Mouse (Mus musculus) thymus, adult 2 months (tissue): ENCODE results near the gene Accsl. TPM values are rescaled to one million over a fixed set of nuclear protein-coding genes. Genes with fewer than 3 reads are reported as not detected.

Experiments used
- DNase-seq: peaks from one replicate; pipeline ENCODE4 v3.0.0; 2021
- H3K27ac ChIP-seq: fragments of 200-500 bp; 2 replicates; pipeline ENCODE4 v1.5.1; 2012; ENCODE audit warnings: low read length, control low read depth; ENCODE audit not compliant: control insufficient read depth, insufficient read depth
- H3K27me3 ChIP-seq: fragments of 200-500 bp; 2 replicates; pipeline ENCODE4 v1.6.1; 2012; ENCODE audit warnings: mild to moderate bottlenecking, low read length, moderate library complexity, mixed read lengths; ENCODE audit not compliant: control insufficient read depth, insufficient read depth
- H3K36me3 ChIP-seq: fragments of 200-500 bp; 2 replicates; pipeline ENCODE4 v1.6.1; 2012; ENCODE audit warnings: mild to moderate bottlenecking, low read length, moderate library complexity; ENCODE audit not compliant: control insufficient read depth, insufficient read depth
- H3K4me1 ChIP-seq: fragments of 200-500 bp; replicated peaks from 2 replicates; pipeline ENCODE4 v1.6.1; 2012; ENCODE audit warnings: low read length; ENCODE audit not compliant: control insufficient read depth, insufficient read depth
- H3K4me3 ChIP-seq: fragments of 200-500 bp; 2 replicates; pipeline ENCODE4 v1.5.1; 2012; ENCODE audit warnings: mild to moderate bottlenecking, low read length, control low read depth, moderate library complexity; ENCODE audit not compliant: control insufficient read depth, insufficient read depth
- CTCF ChIP-seq: fragments of 200-500 bp; IDR thresholded peaks from 2 replicates; pipeline ENCODE4 v1.5.1; 2012; ENCODE audit warnings: mild to moderate bottlenecking, control low read depth, low read length, moderate library complexity, borderline replicate concordance; ENCODE audit not compliant: control insufficient read depth, poor library complexity, insufficient read depth; ENCODE audit errors: extremely low read depth
- POLR2A ChIP-seq: fragments of 200-500 bp; IDR thresholded peaks from 2 replicates; pipeline ENCODE4 v1.6.1; 2012; ENCODE audit warnings: mild to moderate bottlenecking, low read length, control low read depth, moderate library complexity; ENCODE audit not compliant: control insufficient read depth, poor library complexity, insufficient read depth; ENCODE audit errors: extremely low read depth
- WGBS: fragments of 180-500 bp; shearing (Covaris S2); methylation state at CpG from one replicate; pipeline ENCODE4 v1.1.7; 2018; 5-methylcytosine and 5-hydroxymethylcytosine counted together
- polyA plus RNA-seq: library from polyadenylated mRNA; depleted of rRNA; stranded (reverse); fragments of >200 nt; gene quantifications from 2 replicates; pipeline ENCODE4 v1.2.3, GENCODE M21; 2012

Accsl gene
- polyA plus RNA-seq, 1 experiment, result 0.46 TPM

DNA sequence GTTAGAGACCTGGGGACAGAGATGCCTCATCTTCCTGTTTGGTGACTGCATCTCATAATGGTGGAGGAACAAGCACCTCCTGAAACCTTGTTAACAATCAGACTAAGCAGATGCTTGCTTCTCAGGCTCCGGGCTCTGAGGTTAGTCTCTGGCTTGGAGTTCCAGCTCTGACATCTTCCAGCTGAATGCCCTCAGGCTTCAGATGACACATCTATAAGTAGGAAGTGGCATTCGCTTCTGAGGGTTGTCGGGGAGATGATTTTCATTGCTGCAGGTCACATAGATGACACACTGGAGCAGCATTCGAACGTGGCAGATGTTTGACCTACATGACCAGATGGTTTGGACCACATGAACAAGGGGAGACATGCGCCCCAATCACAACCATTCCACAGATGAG is 19.4 kb upstream of the Accsl start:
- H3K27ac ChIP-seq, result no peak overlapping the region
- no peaks in the 10 kb centered on the region for H3K36me3 ChIP-seq
- TF ChIP-seq CTCF, result no peak
- TF ChIP-seq POLR2A, result no peak
- no peaks in the 10 kb centered on the region for H3K27me3 ChIP-seq
- 0 out of 2 replicates have a peak, but pooled peaks cover 4% of the 10 kb centered on the region for H3K4me1 ChIP-seq
- H3K4me3 ChIP-seq, result no peak overlapping the region
- no peak for DNase-seq
- 91% methylated on average over 6 of the region's 6 CpGs for WGBS

DNA sequence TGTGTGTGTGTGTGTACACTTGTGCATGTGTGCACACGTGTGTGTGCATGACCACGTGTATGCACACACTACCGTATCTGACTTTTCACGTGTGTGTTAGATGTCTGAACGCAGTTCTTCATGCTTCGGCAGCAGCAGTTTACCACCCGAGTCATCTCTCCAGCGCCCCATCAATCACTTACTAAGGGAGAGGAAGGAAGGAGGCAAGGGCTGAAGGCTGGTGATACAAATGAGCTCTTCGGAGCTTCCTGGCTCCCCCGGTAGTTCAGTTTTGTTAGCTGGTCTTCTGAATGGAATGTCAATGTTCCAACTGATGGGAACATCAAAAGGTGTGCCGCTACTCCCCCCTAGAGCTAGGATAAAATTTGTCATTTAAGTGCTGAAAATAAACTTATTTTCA is 18.3 kb upstream of the Accsl start:
- no peak for DNase-seq
- TF ChIP-seq CTCF (no peak), POLR2A (no peak)
- Histone ChIP-seq H3K27me3 (no peaks in the 10 kb centered on the region), H3K4me1 (0 out of 2 replicates have a peak, but pooled peaks cover 4% of the 10 kb centered on the region), H3K4me3 (no peak overlapping the region), H3K36me3 (no peaks in the 10 kb centered on the region), H3K27ac (no peak overlapping the region)
- WGBS, result 18% methylated on average over 11 of the region's 11 CpGs

DNA sequence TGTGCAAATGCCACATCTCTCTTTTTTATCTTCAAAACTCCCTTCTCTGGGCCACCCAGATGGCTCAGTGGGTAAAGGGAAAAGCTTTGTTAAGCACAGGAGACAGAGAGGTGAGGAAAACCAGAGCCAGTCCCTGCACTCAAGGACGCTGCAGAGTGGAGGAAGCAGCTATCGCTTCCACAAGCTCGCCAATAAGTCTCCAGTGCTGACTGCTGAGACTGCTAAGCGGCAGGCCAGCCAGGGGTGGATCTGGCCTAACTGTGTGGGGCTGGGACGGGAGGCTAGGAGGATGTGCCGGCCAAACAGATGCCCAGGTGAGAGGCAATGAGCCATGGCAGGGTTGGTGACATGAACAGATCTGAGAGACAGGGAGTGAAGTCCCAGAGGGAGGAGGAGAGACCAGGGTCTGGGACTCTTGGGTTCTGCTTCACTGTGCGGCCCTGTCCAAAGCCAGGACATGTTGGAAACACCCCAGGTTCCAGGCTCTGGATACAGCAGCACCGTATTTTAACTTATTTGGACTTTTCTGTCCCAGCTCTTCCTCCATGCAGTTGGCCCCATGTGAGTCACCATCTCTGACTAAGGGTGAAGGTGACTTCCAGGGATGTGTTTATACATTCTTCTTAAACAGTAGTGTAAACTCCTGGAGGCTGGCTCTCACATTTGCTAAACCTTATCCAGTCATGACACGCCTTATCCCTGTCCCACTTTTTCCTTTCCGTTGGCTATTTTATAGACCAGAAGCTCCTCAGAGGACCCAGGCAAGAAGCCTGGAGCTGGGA is 17.2 kb upstream of the Accsl start:
- WGBS, result 86% methylated on average over 10 of the region's 10 CpGs

DNA sequence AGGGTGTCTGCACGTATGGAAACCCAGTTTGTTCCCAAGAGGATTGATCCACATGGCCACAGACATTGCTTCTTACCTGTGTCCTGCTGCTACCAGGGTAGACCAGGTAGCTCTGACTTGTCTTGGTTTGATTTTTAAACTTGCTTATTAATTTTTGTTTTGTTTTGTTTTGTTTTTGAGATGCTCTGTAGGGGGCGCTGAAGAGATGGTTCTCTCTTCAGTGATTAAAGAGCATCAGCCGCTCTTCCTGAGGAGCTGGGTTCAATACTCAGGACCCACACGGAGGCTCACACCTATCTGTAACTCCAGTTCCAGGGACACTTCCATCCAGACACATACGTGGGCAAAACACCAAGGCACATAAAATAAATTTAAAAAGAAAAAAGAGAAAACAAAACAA is 14.1 kb upstream of the Accsl start:
- H3K4me1 ChIP-seq, result no peaks in the 10 kb centered on the region
- TF ChIP-seq CTCF (no peak), POLR2A (no peak)

More for the DNA sequence above, 17.2 kb upstream of the Accsl start:
- DNase-seq, result no peak
- Histone ChIP-seq H3K4me1 (0 out of 2 replicates have a peak, but pooled peaks cover under 1% of the 10 kb centered on the region), H3K27ac (no peak overlapping the region), H3K4me3 (no peak overlapping the region), H3K36me3 (no peaks in the 10 kb centered on the region), H3K27me3 (no peaks in the 10 kb centered on the region)
- TF ChIP-seq POLR2A (no peak), CTCF (no peak)

DNA sequence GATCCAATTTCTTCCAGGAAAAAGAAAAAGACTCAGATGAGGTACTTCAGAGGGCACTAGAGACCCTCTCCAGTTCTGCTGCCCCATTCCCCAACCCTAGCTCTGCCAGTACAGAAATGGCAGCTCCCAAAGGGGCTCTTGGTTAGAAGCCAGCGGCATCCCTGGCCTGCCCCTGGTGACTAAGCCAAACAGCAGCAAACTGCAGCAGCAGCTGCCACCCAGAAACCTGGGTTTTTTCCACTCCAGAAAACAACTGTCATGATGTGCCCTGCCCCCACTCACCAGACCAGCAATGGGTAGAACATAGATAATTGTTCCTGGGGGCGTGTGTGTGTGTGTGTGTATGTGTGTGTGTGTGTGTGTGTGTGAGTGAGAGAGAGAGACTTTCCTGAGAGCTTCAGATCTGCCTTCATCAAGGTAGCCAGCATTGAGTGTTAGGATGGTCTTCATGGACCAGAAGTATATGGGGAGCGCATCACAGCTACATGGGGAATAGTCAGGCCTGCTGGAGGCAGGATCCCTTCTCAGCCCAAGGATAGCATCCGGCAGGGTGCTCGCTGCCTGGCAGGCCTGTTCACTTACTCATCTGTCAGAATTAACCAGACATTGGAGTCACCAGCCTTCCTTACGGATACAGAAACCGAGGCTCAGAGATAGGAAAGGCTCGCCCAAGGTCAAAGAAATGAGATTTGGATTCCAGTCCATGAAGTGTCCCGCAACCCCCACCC is 12.8 kb upstream of the Accsl start:
- TF ChIP-seq CTCF (no peak), POLR2A (no peak)
- no peaks in the 10 kb centered on the region for H3K4me1 ChIP-seq
- no peak for DNase-seq
- H3K4me3 ChIP-seq, result no peak overlapping the region
- H3K27ac ChIP-seq, result no peak overlapping the region
- 91% methylated on average over 9 of the region's 9 CpGs for WGBS
- no peaks in the 10 kb centered on the region for H3K36me3 ChIP-seq
- H3K27me3 ChIP-seq, result no peaks in the 10 kb centered on the region

More for the DNA sequence above, 14.1 kb upstream of the Accsl start:
- no peak overlapping the region for H3K4me3 ChIP-seq
- H3K27ac ChIP-seq, result no peak overlapping the region
- no peak for DNase-seq
- no peaks in the 10 kb centered on the region for H3K36me3 ChIP-seq
- no peaks in the 10 kb centered on the region for H3K27me3 ChIP-seq
- 58% methylated on average over 5 of the region's 5 CpGs for WGBS

DNA sequence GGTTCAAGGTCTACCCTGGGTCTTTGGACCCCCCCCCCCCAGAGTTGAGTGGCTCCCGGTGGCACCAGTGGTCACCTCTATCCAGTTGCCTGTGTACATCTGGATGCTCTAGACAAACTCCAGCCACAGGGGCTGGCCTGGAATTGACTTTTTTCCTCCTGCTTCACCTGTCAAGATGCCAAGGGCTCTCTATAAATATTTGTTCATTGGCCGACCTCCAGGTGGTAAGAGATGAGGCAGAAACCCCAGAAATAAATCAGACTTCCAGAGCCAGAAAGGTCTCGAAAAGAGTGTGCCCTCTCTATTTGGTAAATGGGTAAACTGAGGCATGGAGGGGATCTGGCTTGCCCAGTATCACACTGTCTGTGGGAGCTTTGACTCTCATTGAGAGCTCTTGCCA is 12.0 kb upstream of the Accsl start:
- TF ChIP-seq POLR2A (no peak), CTCF (no peak)
- H3K27ac ChIP-seq, result no peak overlapping the region
- no peaks in the 10 kb centered on the region for H3K27me3 ChIP-seq
- DNase-seq, result no peak
- 89% methylated on average over 3 of the region's 3 CpGs for WGBS
- H3K4me3 ChIP-seq, result no peak overlapping the region
- H3K36me3 ChIP-seq, result no peaks in the 10 kb centered on the region
- no peaks in the 10 kb centered on the region for H3K4me1 ChIP-seq

DNA sequence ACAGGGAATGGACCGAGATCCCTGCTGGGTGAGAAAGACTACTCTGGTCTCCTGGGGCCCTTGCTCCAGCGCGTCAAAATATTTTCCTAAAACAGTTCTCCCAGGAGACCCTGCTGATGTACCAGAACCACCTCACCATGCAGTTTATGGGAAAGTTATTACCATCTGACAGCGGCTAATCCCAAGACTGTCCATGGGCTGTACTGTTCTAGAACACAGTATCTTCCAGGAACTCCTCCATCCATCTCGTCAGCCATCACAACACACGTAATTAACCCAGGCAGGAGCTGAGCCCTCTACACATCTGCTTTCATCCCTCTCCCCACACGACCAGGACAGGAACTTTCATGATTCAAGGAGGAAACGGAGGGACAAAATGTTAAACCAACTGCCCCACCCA is 11.5 kb upstream of the Accsl start:
- WGBS, result 84% methylated on average over 8 of the region's 8 CpGs
- Histone ChIP-seq H3K27me3 (no peaks in the 10 kb centered on the region), H3K36me3 (no peaks in the 10 kb centered on the region), H3K27ac (no peak overlapping the region), H3K4me1 (no peaks in the 10 kb centered on the region), H3K4me3 (no peak overlapping the region)
- TF ChIP-seq POLR2A (no peak), CTCF (no peak)
- no peak for DNase-seq
